Mouse (Mus musculus): ENCODE data around the gene Ccdc146.

Gene Ccdc146

DNA sequence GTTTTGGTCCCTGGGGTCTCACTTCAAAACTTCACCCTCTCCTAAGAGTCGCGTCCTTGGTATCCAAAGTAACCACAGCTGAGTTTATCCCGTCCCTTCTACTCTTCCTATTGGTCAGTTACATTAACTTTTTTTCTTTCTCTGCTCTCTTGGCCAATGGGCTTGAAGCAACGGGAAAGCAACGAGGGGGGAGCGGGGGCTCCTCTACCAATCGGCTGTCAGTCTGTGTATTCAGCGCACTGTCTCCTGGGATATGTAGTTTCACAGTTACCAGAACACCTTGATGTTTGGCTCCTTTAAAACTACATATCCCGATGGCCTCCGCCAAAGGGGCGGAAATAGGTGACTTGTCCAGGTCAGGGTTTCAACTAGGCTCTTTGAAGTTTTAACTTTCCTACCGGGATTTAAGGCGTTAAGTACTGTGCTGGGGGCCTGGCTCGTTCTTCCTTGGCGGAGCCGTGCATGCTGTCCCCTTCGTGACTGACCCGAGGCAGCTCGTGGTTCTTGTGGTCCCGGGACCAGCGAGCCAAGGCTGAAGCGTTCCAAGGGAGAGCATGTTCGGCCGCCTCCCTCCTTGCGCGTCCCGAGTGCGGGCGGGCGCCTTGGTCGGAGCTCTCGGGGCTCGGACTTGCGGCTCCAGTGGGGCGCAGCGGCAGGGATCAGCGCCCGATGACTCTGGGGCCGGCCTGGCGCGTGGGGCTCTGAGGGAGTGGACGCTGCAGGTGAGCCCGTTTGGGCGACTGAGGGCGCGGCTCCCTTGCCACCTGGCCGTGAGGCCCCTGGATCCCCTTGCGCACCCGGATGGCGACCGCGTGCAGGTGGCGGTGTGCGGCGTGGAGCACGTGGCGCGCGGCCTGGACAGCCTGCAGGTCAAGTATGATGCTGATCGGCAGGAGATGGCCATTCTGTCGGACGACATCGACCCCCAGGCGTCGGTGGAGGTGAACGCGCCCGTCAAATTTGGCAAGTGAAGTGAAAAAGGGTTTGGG, at the start of gene Ccdc146, which contains the start of gene Fam185a:
TSS of gene Ccdc146 (minus strand) at position 64 of the 989 bp plus-strand sequence.
TSS of gene Fam185a (plus strand) at position 345 of the 989 bp plus-strand sequence.
- DNase-seq (ENCODE audit: low spot score in 2 of 2), result peak; percentile 85 to 93

DNA sequence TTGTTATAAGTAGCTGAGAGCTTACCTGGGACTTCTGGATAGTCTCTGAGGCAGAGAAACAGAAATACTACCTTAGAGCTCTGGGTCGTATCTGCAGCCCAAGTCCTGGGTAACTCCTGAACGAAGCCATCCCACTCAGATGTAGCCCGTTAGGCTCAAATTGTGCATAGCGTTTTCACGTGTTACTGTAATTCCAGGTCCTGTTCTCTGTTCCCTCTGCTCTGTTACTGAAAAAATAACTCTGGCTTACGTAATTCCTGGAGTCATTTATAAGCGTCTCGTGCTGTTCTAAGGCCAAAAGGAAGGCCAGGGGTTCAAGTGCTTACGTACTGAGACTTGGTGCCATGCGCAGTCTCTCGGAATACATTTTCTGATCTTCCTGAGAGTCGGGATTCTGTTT, 43.6 kb upstream of the Ccdc146 start:
- DNase-seq (ENCODE audit: low spot score in 2 of 2), result no peak

- no peak for DNase-seq (ENCODE audit: low spot score in 2 of 2)
These were observed 42.9 kb upstream of the Ccdc146 start for GRCm38 (mm10) chr5:21467387-21467786.

GRCm38 (mm10) chr5:21440833-21441530, 16.5 kb upstream of the Ccdc146 start:
- DNase-seq (ENCODE audit: low spot score in 2 of 2), result no peak

- no peak for DNase-seq (ENCODE audit: low spot score in 2 of 2)
These were observed 15.1 kb upstream of the Ccdc146 start for GRCm38 (mm10) chr5:21439446-21440110.

- no peak for DNase-seq (ENCODE audit: low spot score in 2 of 2)
These were observed 14.0 kb upstream of the Ccdc146 start for GRCm38 (mm10) chr5:21438428-21438827.

GRCm38 (mm10) chr5:21436471-21436975, 12.0 kb upstream of the Ccdc146 start:
- no peak for DNase-seq (ENCODE audit: low spot score in 2 of 2)

DNA sequence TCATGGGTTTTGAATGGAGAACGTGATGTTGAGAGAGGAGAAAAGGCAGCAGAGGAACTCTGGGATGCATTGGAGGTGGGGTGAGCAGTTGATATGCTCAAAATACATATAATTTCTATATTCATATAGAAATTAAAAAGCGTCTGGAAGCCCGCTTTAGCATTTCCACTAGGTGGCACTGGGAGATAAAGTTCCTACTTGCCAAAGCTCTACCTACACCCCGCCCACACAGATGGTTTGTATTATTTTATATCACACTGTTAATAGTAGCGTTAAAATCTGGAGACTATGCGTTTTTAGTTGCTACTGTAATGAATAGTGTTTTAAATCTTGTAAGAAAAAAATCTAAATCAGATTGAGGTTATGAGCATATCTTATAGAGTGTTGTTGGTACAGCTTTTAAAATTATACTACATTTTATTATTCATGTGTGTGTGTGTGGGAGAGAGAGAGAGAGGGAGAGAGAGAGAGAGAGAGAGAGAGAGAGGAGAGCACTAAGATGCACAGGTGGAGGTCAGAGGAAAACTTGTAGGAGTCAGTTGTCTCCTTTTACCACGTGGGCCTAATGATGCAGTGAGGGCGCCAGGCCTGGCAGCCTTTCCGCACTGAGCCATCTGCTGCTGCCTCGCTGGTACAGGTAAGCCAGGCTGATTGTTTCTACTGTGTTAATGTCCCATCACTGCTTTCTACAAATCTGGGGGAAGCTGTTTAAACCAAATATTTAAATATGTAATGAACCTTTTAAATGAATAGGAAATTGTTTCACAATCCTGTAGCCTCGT, 9.9 kb upstream of the Ccdc146 start:
- DNase-seq (ENCODE audit: low spot score in 2 of 2), result no peak

DNA sequence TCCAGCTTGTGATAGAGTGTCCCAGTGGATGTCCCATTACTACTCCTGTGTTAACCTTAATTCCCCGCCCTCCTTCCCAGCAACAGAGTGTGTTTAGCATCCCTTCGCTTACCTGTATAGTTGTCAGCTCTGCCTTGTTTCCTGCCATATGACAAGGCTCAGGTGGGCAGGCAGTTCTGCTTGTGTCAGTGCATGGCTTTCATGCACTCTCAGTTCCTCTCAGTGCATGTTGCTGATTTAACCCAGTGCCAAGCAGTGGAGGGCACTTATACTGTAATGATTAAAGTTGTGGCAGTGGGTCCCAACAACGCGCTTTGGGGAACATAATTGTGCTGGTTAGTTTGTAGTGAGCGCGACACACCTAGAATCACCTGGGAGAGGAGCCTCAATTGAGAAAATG, 2.2 kb upstream of the Ccdc146 start:
- DNase-seq (ENCODE audit: low spot score in 2 of 2), result no peak

GRCm38 (mm10) chr5:21420609-21421008, 3.9 kb downstream of the Ccdc146 start:
- no peak for DNase-seq (ENCODE audit: low spot score in 2 of 2)

DNA sequence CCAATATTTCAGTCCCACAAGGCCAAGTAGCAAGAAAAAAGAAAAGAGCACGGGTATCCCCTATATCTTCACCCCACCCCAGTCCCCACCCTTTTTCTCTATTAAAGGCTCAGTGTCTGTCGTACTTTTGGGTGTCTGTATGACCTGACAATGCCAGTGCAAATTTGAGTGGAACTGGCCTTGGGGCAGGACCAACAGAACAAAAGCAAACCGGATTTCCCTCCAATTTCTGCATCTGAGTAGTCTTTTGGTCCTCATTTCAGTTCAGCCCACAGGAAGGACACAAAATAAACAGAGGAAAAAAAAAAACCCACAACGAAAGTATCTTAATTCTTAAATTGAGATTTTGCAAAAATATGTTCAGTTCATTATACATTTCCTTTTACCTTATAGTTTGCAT, 5.9 kb downstream of the Ccdc146 start:
- DNase-seq (ENCODE audit: low spot score in 2 of 2), result no peak

DNA sequence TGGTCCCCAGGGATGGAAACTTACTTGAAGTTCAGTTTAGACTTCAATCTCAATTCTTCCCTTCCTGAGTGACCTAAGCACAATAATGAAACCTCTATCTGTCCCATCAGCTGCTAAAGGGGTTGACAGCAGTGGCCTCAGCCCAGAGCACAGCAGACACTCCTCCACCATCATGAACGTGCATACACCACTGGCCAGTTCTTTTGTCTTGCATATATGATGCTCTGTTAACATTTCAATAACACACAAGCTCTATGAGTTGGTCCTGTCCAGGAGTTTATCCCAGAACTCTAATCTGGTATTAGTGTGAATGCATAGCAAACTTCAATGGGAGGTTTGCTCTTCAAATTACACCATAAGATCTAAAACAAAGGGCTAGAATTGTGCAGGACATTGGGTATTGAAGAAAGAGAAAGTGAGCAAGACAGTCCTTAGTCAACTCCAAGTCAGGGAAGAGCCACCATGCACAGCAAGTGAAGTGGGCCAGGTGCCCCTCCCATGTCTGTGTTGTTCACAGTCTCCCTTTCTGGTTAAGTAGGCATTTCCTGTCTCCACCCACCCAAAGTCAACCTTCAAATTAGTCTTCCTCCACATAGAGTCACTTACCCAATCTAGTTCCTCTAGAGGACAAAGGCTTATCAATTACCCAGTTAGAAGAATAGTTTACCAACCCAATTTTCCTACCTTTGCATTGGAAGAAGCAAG, 10.2 kb downstream of the Ccdc146 start:
- no peak for DNase-seq (ENCODE audit: low spot score in 2 of 2)

DNA sequence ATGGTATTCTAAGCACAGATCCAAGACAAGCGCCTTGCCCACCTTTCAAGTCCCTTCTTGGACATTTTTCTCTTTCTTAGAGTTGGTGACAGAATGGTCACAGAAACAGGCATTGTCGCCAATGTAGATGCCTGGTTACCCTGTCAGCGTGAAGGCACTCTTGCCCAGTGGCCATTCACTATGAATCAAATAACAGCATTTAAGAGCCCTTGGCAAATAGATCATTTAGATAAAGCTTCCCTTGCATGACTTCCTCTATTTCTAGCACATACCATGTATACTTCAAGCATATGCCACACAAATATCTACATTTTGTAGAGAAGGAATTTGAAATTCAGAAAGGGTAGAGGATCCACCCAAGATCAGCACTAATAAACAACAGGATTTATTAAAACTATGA, 11.2 kb downstream of the Ccdc146 start:
- no peak for DNase-seq (ENCODE audit: low spot score in 2 of 2)

DNA sequence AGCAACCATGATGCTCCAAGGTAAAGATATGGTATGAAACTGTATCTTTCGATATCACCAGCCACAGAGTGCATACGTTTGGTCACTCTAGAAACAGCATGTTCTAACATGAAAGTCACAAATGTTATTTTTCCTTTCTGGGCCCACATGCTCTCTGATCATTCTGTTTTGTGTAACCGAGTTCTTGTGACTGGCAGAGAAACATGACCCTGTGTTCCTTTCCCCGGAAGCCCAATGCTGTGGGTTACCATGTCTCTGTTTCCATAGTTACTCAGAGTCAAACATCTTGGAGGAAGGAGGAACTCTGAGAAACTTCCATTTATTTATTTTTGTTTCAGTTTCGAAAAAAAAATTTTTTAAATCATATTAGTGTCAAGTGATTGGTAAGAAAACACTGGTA, 12.4 kb downstream of the Ccdc146 start:
- DNase-seq (ENCODE audit: low spot score in 2 of 2), result no peak

DNA sequence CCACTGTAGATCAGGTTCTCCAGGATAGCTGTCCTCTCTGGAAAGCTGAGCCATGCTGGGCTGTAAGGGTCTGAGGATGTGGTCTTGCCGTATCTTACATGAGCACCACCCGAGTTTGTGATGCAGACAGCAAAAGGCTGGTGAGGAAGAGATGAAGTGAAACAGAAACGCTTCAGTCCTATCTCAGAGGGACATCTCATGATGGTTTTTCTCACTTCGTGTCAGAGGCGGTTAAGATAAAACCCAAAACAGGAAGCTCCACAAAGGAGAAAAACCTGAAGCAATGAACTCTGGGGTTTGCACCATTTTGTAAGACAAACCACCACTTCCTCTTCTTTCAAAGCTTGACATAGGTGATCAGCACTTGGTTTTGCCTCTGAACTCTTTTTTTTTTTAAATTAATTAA, 13.2 kb downstream of the Ccdc146 start:
- no peak for DNase-seq (ENCODE audit: low spot score in 2 of 2)

DNA sequence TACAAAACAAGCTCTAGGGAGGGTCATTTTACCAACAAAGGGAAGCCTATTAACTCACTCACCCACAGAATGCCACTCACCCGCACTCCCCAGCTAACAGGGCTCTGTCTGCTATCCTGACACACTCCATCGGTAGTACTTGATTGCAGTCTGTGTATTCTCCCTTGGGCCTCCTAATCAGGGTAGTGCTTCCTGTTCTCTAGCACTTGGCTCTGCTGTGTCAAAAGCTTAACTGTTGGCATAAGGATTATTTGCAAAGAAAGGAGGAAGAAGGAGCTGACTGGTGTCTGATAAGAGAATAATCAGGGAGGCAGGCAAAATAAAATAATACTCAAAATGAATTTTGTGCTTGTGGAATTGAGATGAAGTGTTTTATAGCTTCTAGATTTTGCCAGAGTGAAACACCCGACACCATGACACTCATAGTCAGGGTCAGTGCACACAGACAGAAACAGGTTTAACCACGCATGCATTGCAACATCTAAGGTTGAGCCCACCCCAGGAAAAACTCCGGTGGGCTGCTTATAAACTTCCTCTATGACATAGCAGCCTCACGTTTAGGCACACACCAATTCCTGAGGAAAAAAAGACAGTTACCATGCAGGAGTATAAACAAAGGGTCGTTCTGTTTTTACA, 29.2 kb downstream of the Ccdc146 start:
- DNase-seq (ENCODE audit: low spot score in 2 of 2), result no peak

- no peak for DNase-seq (ENCODE audit: low spot score in 2 of 2)
These were observed 29.9 kb downstream of the Ccdc146 start for GRCm38 (mm10) chr5:21394562-21394961.

DNA sequence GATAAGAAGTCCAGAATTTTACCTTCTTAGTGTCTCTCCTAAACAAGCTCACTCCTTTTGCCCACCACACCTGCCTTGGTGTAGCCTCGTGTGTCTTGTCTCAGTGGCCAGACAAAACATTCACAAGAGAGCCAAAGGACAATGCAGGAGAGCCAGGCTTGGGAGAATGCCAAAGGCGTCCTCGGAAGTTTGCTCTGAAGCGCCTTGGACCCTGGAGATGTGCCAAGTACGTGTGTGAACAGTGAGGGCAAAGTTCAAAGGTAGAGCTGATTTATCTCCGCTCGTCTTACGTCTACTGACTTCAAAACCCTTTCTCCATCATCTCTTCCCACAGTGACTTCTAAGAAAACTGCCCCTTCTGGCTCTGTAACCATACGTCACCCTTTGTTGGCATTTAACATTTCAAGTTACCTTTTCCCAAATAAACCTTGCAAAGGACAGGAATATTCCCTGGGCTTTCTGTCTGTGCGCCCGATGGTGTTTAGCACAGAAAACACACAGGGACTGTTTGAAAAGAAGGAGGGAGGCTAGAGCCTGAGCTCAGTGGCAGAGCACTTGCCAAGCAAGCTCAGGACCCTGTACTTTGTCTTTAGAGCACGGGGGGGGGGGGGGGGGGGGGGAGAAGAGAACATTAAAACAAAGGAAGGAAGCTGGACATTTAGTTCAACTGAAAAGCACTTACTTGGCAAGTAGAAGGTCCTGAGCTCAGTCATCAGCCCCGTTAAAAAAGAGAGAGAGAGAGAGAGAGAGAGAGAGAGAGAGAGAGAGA, 32.7 kb downstream of the Ccdc146 start:
- DNase-seq (ENCODE audit: low spot score in 2 of 2), result no peak

DNA sequence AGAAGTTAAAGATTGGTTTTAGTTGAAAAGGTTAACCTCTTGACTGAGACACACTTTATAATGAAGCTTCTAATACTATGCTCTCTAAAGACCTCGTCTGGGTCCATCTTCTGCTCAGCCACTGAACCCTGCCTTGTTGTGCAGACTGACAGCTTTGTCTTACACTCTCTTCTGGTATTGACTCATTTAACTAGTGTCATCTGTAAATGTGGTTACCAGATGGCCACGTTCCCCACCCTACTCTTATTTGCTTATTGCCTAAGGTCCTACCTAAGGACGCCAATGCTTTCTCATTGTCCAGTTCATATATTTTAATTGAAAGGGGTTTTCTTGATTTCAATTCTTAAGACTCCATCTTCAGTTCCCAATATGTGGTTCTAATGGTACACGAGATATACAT, 35.6 kb downstream of the Ccdc146 start:
- no peak for DNase-seq (ENCODE audit: low spot score in 2 of 2)

Data from urinary bladder, adult 18-20 months (tissue).